Mouse (Mus musculus) myocyte (in vitro differentiated cells): ENCODE data around the gene Vim.

Experiments used
- CEBPB ChIP-seq: IDR thresholded peaks from 2 replicates; pipeline ENCODE4 v1.6.1; 2011; ENCODE audit warnings: mild to moderate bottlenecking, moderate library complexity; ENCODE audit not compliant: poor library complexity, insufficient read depth, severe bottlenecking
- E2F4 ChIP-seq: IDR thresholded peaks from one replicate; pipeline ENCODE4 v1.6.1; 2011; ENCODE audit warnings: mild to moderate bottlenecking, control low read depth, moderate library complexity; ENCODE audit not compliant: insufficient read depth
- MYOD1 ChIP-seq, 3 experiments: IDR thresholded peaks; one replicate each; pipeline ENCODE4 v1.6.1; 2011; ENCODE audit warnings: control low read depth in 2 of 3, low read depth in 2 of 3, mild to moderate bottlenecking in 2 of 3, moderate library complexity in 1 of 3; ENCODE audit not compliant: insufficient read length in 2 of 3, control insufficient read depth in 1 of 3
- POLR2A ChIP-seq: IDR thresholded peaks from one replicate; pipeline ENCODE4 v1.6.1; 2011; ENCODE audit warnings: low read depth, mild to moderate bottlenecking, control low read depth, moderate library complexity; ENCODE audit not compliant: insufficient read length
- POLR2AphosphoS2 ChIP-seq: IDR thresholded peaks from one replicate; pipeline ENCODE4 v1.6.1; 2011; ENCODE audit warnings: low read depth, control low read depth; ENCODE audit not compliant: insufficient read length
- SRF ChIP-seq: IDR thresholded peaks from one replicate; pipeline ENCODE4 v1.6.1; 2011; ENCODE audit warnings: low read depth; ENCODE audit not compliant: control insufficient read depth, insufficient read length

DNA sequence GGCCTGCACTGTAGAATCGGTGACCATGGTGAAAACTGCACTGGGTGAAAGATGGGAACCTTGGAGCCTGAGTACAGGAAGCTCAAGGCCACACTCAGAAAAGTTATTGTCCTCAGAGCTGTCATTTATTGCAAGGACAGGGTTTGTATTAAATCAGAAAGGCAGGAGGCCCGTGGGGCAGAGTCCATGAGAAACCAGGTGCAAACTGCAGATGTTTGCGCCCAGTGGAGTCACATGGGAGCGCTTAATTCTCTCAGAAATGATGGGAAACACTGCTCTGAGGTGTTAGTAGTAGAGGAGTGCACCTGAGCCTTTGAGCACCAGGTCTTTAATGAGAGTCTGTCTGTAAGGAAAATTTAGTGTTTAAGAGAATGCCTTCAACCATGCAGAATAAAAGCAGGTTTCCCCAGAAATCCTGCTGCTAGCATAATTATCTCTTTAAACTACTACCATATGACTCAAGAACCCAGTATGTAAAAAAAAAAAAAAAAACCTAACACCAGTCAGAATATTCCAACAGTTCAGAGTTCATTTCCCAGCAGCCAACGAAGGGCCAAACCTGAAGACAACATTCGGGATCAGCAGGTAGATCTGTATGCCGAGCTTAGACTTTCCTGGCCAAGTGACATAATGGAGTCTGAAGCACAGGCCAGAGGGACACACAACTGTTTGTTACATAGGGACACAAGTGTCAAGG, 56.6 kb downstream of the Vim start:
- no peak for TF ChIP-seq E2F4
- TF ChIP-seq POLR2A: no peak
- no peak for TF ChIP-seq POLR2AphosphoS2
- TF ChIP-seq CEBPB: no peak
- TF ChIP-seq SRF: no peak
- TF ChIP-seq MYOD1 (IDR thresholded peaks at IDR 0.05; ENCODE audit: control insufficient read depth in 1 of 3, insufficient read length in 2 of 3, low read depth in 2 of 3): no peak
